Mouse (Mus musculus): ENCODE data around the gene Pus1. TPM values are rescaled to one million over a fixed set of nuclear protein-coding genes. Genes with fewer than 3 reads are reported as not detected.

Pus1 gene
- polyA plus RNA-seq, 1 experiment = 37.1 TPM

DNA sequence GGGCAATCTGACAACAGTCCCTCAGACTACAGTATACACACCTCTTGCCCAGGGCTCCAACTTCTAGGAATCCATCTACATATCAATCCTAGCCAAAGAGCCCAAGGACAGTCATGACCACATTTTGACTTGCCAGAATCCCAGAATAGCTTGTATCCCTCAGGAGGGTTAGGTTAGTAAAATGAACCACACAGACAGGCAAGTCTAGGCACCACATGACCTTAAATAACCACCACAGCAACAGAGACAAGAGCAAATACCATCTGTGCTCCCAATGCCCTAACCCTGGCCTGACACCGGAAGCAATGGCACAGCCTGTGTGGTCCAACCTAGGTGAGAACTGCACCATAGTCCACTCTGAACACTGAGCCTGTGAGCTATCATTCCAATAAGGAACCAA, 26.2 kb upstream of the Pus1 start:
- no peaks in the 10 kb centered on the region for H3K36me3 ChIP-seq (ENCODE audit: control insufficient read depth, insufficient read depth)
- peak; percentile 22 for TF ChIP-seq POLR2AphosphoS2 (IDR thresholded peaks at IDR 0.05; ENCODE audit: insufficient read length, low read depth)
- peak; percentile 48 for TF ChIP-seq USF1 (IDR thresholded peaks at IDR 0.05; ENCODE audit: low read depth)
- no peak for TF ChIP-seq TCF3 (IDR thresholded peaks at IDR 0.05; ENCODE audit: insufficient read length, low read depth)
- H3K4me3 ChIP-seq = no peak overlapping the region
- H3K27me3 ChIP-seq (ENCODE audit: control insufficient read depth, insufficient read depth, insufficient read length) = no peaks in the 10 kb centered on the region
- peak overlapping the region; percentile 100 for H3K4me2 ChIP-seq (ENCODE audit: low read depth)
- H3ac ChIP-seq (ENCODE audit: control insufficient read depth, insufficient read length) = no peak overlapping the region
- H3K79me2 ChIP-seq (ENCODE audit: control insufficient read depth, insufficient read depth) = peaks cover 30% of the 10 kb centered on the region

DNA sequence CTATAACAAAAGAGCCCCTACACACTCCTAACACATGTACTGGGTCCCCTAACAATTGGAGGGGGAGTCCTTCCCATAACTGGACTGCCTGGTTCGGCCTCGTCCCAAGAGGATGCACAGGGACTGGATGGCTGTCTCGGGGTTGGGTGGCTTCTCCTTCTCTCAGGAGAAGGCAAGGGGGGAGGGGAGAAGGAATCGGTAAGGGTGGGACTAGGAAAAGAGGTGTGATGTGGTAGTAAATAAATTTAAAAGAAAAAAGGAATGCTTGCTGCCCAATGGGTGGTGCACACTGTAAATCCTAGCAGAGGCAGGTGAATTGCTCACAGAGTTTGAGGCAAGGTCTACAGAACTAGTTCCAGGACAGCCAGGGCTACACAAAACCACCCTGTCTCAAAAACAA, 25.7 kb upstream of the Pus1 start:
- no peaks in the 10 kb centered on the region for H3K36me3 ChIP-seq (ENCODE audit: control insufficient read depth, insufficient read depth)
- H3K4me2 ChIP-seq (ENCODE audit: low read depth) = peak overlapping the region; percentile 4
- no peak for TF ChIP-seq POLR2A (IDR thresholded peaks at IDR 0.05; ENCODE audit: insufficient read length, low read depth)
- no peak for TF ChIP-seq CEBPB (IDR thresholded peaks at IDR 0.05; ENCODE audit: insufficient read depth, poor library complexity, severe bottlenecking)
- no peak for TF ChIP-seq MAX (IDR thresholded peaks at IDR 0.05; ENCODE audit: low read depth)
- no peak for TF ChIP-seq MYOD1 (IDR thresholded peaks at IDR 0.05; ENCODE audit: control insufficient read depth in 1 of 3, insufficient read length in 2 of 3, low read depth in 2 of 3)
- no peak for TF ChIP-seq USF1 (IDR thresholded peaks at IDR 0.05; ENCODE audit: low read depth)
- no peak overlapping the region for H3ac ChIP-seq (ENCODE audit: control insufficient read depth, insufficient read length)
- no peaks in the 10 kb centered on the region for H3K27me3 ChIP-seq (ENCODE audit: control insufficient read depth, insufficient read depth, insufficient read length)
- no peak overlapping the region for H3K4me3 ChIP-seq
- H3K79me2 ChIP-seq (ENCODE audit: control insufficient read depth, insufficient read depth) = peaks cover 30% of the 10 kb centered on the region

DNA sequence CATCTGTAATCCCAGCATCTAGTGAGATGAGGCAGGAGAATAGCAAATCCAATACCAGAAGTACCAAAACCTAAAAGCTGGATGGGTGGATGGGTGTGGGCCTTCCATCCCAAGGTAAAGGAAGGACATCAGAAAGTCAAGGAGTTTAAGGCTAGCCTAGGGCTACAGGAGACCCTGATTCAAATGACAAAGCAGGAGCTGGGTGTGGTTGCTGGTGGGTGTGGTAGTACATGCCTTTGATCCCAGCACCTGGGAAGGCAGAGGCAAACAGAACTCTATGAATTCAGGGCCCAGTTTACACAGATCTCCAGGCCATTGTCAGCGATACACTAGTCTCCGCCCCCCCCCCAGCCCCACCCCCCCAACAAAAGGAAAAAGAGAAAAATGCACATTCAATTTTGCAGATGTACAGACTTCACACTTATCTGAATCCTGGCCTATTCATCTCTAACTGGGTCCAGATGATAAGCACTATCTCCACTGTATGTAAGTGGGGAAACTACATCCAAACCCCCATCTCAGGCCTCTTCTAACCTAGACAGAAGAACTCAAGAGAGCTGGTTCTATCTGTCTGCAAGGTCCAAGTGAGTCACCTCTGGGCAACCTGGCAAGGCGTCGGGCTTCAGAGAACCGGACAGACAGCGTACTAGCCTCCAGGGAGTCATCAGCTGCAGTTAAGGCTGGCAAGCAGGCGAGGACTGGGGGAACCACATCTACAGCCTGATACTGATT, 23.7 kb upstream of the Pus1 start:
- H3K4me2 ChIP-seq (ENCODE audit: low read depth) = no peak overlapping the region
- H3ac ChIP-seq (ENCODE audit: control insufficient read depth, insufficient read length) = no peak overlapping the region
- H3K4me3 ChIP-seq = no peak overlapping the region
- H3K79me2 ChIP-seq (ENCODE audit: control insufficient read depth, insufficient read depth) = peaks cover 28% of the 10 kb centered on the region
- TF ChIP-seq TCF3 (IDR thresholded peaks at IDR 0.05; ENCODE audit: insufficient read length, low read depth) = no peak
- no peaks in the 10 kb centered on the region for H3K36me3 ChIP-seq (ENCODE audit: control insufficient read depth, insufficient read depth)
- no peaks in the 10 kb centered on the region for H3K27me3 ChIP-seq (ENCODE audit: control insufficient read depth, insufficient read depth, insufficient read length)

DNA sequence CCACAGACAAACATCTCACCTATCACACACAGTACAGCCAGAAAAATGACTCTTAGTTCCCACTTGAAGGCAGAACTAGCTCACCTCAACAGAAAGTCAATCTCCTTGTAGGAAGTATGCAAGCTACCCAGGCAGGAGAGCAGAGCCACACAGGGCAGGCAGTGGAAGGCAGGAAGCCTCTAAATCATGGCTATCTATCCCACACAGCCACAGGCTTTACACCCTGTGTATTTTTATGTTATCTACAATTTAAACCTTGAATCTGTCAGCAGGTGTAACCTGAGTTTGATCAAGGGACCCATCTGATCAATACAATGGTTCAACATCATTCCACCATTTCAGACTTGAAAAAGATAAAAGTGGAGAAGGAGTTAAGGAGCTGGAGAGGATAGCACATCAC, 22.4 kb upstream of the Pus1 start:
- Histone ChIP-seq H3K4me2 (ENCODE audit: low read depth) (no peak overlapping the region), H3K27me3 (ENCODE audit: control insufficient read depth, insufficient read depth, insufficient read length) (no peaks in the 10 kb centered on the region), H3K4me3 (no peak overlapping the region), H3K79me2 (ENCODE audit: control insufficient read depth, insufficient read depth) (peaks cover 22% of the 10 kb centered on the region), H3ac (ENCODE audit: control insufficient read depth, insufficient read length) (no peak overlapping the region), H3K36me3 (ENCODE audit: control insufficient read depth, insufficient read depth) (no peaks in the 10 kb centered on the region)
- no peak for TF ChIP-seq POLR2A (IDR thresholded peaks at IDR 0.05; ENCODE audit: insufficient read length, low read depth)
- TF ChIP-seq MYOD1 (IDR thresholded peaks at IDR 0.05; ENCODE audit: control insufficient read depth in 1 of 3, insufficient read length in 2 of 3, low read depth in 2 of 3) = no peak
- TF ChIP-seq MYOG (IDR thresholded peaks at IDR 0.05; ENCODE audit: control insufficient read depth in 1 of 3, insufficient read depth in 1 of 3, insufficient read length in 2 of 3, low read depth in 2 of 3) = no peak
- no peak for TF ChIP-seq TCF3 (IDR thresholded peaks at IDR 0.05; ENCODE audit: insufficient read length, low read depth)
- TF ChIP-seq TCF12 (IDR thresholded peaks at IDR 0.05; ENCODE audit: insufficient read depth, poor library complexity, severe bottlenecking) = no peak
- TF ChIP-seq USF1 (IDR thresholded peaks at IDR 0.05; ENCODE audit: low read depth) = no peak
- TF ChIP-seq CEBPB (IDR thresholded peaks at IDR 0.05; ENCODE audit: insufficient read depth, poor library complexity, severe bottlenecking) = no peak
- no peak for TF ChIP-seq E2F4 (IDR thresholded peaks at IDR 0.05; ENCODE audit: insufficient read depth)
- TF ChIP-seq MAX (IDR thresholded peaks at IDR 0.05; ENCODE audit: low read depth) = no peak
- no peak for TF ChIP-seq SRF (IDR thresholded peaks at IDR 0.05; ENCODE audit: control insufficient read depth, insufficient read length, low read depth)
- TF ChIP-seq REST (IDR thresholded peaks at IDR 0.05; ENCODE audit: insufficient read depth, insufficient read length) = no peak

DNA sequence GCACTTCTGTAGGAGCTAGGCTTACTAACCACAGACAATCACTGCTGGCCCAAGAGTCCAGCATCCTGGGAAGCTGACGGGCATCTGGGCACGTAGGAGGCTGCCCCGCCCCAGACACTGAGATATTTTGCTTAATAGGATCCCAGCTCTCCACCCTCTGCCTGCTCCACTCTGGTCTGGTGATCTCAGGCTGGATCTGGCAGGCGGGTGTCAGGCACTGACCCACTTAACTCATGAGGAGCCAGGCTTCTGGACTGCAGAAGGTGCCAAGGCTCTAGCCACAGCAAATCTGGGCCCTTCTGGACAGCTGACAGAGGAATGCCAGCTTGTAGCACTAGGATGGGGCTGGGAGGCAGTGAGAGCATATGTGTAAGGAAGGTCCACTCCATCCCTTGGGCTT, 21.7 kb upstream of the Pus1 start:
- H3K36me3 ChIP-seq (ENCODE audit: control insufficient read depth, insufficient read depth) = no peaks in the 10 kb centered on the region
- H3K4me3 ChIP-seq = no peak overlapping the region
- peak overlapping the region; percentile 44 for H3K4me2 ChIP-seq (ENCODE audit: low read depth)
- no peak overlapping the region for H3ac ChIP-seq (ENCODE audit: control insufficient read depth, insufficient read length)
- H3K27me3 ChIP-seq (ENCODE audit: control insufficient read depth, insufficient read depth, insufficient read length) = no peaks in the 10 kb centered on the region
- TF ChIP-seq MYOD1 (IDR thresholded peaks at IDR 0.05; ENCODE audit: control insufficient read depth in 1 of 3, insufficient read length in 2 of 3, low read depth in 2 of 3) = peak in 2 of 3 experiments; percentile 7 to 40
- TF ChIP-seq POLR2A (IDR thresholded peaks at IDR 0.05; ENCODE audit: insufficient read length, low read depth) = no peak
- peak in 1 of 3 experiments; percentile 46 for TF ChIP-seq MYOG (IDR thresholded peaks at IDR 0.05; ENCODE audit: control insufficient read depth in 1 of 3, insufficient read depth in 1 of 3, insufficient read length in 2 of 3, low read depth in 2 of 3)
- H3K79me2 ChIP-seq (ENCODE audit: control insufficient read depth, insufficient read depth) = peaks cover 16% of the 10 kb centered on the region

Measured in myocyte (in vitro differentiated cells).